Comparison of ENCODE assay signal across 17 mouse cellular contexts in the genomic region with DNA sequence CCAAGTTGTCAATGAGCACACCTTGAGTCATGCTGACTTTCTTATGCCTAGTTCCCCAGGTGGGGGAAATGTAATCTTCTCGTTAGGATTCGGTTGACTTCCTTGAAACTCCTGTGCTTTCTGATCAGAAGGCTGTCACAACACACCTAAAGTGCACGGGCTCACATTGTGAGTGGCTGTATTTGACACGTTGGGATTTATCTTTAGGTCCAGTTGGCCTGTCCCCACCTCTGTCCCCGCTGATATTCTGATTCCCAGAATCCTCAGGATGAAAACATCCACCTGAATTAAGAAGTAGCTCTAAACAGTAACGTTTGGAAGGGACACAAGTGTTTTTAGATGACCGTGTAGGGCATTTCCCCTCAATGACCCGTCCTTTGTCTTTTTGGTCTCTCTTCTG. TPM values are rescaled to one million over a fixed set of nuclear protein-coding genes. Genes with fewer than 3 reads are reported as not detected.
DNase-seq lines count a peak whose midpoint lies in the region; ATAC-seq lines count a peak whose summit lies in the region.
"Had no signal": no experiment of that assay in that cellular context is flagged by ENCODE, and none has a peak within 500 bp of the region (broad histone marks: within the 10 kb centered on the region; RNA-seq: fewer than 3 reads in every experiment).

No protein-coding gene starts in this region.

- no peaks in the 10 kb centered on the region for H3K36me3 ChIP-seq in heart, embryonic 12.5 days
- H3K36me3 ChIP-seq in neural tube, embryonic 12.5 days: no peaks in the 10 kb centered on the region
- H3K36me3 ChIP-seq: heart, embryonic 15.5 days had no signal

- no peaks in the 10 kb centered on the region for H3K27me3 ChIP-seq in heart, embryonic 12.5 days (replicated peaks)
- H3K27me3 ChIP-seq in neural tube, embryonic 12.5 days (replicated peaks): no peaks in the 10 kb centered on the region
- H3K27me3 ChIP-seq: heart, embryonic 15.5 days; hindbrain, embryonic 15.5 days had no signal

- no peak overlapping the region for H3K9ac ChIP-seq in heart, embryonic 12.5 days
- H3K9ac ChIP-seq in neural tube, embryonic 12.5 days: no peak overlapping the region
- H3K9ac ChIP-seq: heart, embryonic 15.5 days; hindbrain, embryonic 15.5 days had no signal

- no peak overlapping the region for H3K27ac ChIP-seq in heart, embryonic 12.5 days (ENCODE audit: poor library complexity, severe bottlenecking)
- no peak overlapping the region for H3K27ac ChIP-seq in neural tube, embryonic 12.5 days
- H3K27ac ChIP-seq: gastrocnemius, adult 2 months; heart, embryonic 15.5 days; hindbrain, embryonic 15.5 days had no signal

- DNase-seq in heart, postnatal 10 days: no peak
- DNase-seq in neural tube, embryonic 10.5 days (ENCODE audit: extremely low spot score, low spot score): no peak
- peak; percentile 61 for DNase-seq in liver
- no peak for DNase-seq in kidney, postnatal 10 days
- DNase-seq in adrenal gland, postnatal 25 days: no peak
- DNase-seq: cerebellum, adult 8-10 months; gastrocnemius, adult 2 months; lung, adult 18-20 months; lung, postnatal 4 days; retina, postnatal 1 day; spleen, adult 18-20 months had no signal

- 62% methylated on average over 8 of the region's 8 CpGs for WGBS in heart, embryonic 12.5 days
- 81% methylated on average over 8 of the region's 8 CpGs for WGBS in neural tube, embryonic 12.5 days

- H3K4me1 ChIP-seq in heart, embryonic 12.5 days (replicated peaks): 0 out of 2 replicates have a peak, but pooled peaks cover 8% of the 10 kb centered on the region
- H3K4me1 ChIP-seq in neural tube, embryonic 12.5 days: peaks cover 4% of the 10 kb centered on the region; the same call in 1 of the 2 replicates

- no peaks in the 10 kb centered on the region for H3K9me3 ChIP-seq in heart, embryonic 12.5 days (replicated peaks)
- no peaks in the 10 kb centered on the region; the same call in 1 of the 2 replicates for H3K9me3 ChIP-seq in neural tube, embryonic 12.5 days
- H3K9me3 ChIP-seq: heart, embryonic 15.5 days; hindbrain, embryonic 15.5 days had no signal

- no peak for ATAC-seq in heart, embryonic 12.5 days (ENCODE audit: insufficient number of reproducible peaks, low FRiP score)
- no peak for ATAC-seq in neural tube, embryonic 12.5 days (ENCODE audit: low FRiP score, low read depth)
- ATAC-seq: forebrain, embryonic 14.5 days; midbrain, embryonic 16.5 days had no signal

- intact Hi-C loops in heart, postnatal 10 days (cut with DNase I): no loop called here

- peak overlapping the region; percentile 2; the same call in 1 of the 2 replicates for H3K4me2 ChIP-seq in heart, embryonic 12.5 days
- H3K4me2 ChIP-seq in neural tube, embryonic 12.5 days (replicated peaks): 0 out of 2 replicates have a peak overlapping the region, but pooled peaks have one; percentile 96

- H3K4me3 ChIP-seq in heart, embryonic 12.5 days: no peak overlapping the region
- H3K4me3 ChIP-seq in neural tube, embryonic 12.5 days: no peak overlapping the region
- H3K4me3 ChIP-seq: gastrocnemius, adult 2 months; heart, embryonic 15.5 days had no signal

RNA-seq across cellular contexts. Expression of gene Lrrc8b, which starts 1.6 kb away (rescaled TPM):
- 6.1 and 6.5 TPM in 2 replicates for polyA plus RNA-seq in heart, embryonic 12.5 days (2016; fragmentation: Nextera tagmentation; extraction: Ambion mirVana)
- 10 to 100 TPM; 15.8 to 19.8 TPM for total RNA-seq in heart, postnatal 10 days (2021)
- polyA plus RNA-seq in neural tube, embryonic 12.5 days (2016; fragmentation: Nextera tagmentation; extraction: Ambion mirVana): 11.8 and 14.8 TPM in 2 replicates
- 122 and 136 TPM in 2 replicates for total RNA-seq in adrenal gland, postnatal 25 days (2021)
